Mouse (Mus musculus): ENCODE measurements around the gene Socs3.

Socs3 gene

GRCm38 (mm10) chr11:117969945-117970872, at the start of gene Socs3:
TSS of gene Socs3 (minus strand) at chr11:117970047.
- DNase-seq = peak; percentile 86

- no peak for DNase-seq
Measured at GRCm38 (mm10) chr11:118018328-118018727, 48.5 kb upstream of the Socs3 start.

GRCm38 (mm10) chr11:118015381-118016145, 45.7 kb upstream of the Socs3 start:
- no peak for DNase-seq

GRCm38 (mm10) chr11:118014391-118014995, 44.6 kb upstream of the Socs3 start:
- no peak for DNase-seq

- DNase-seq = no peak
Measured at GRCm38 (mm10) chr11:118013339-118013738, 43.5 kb upstream of the Socs3 start.

- DNase-seq = no peak
Measured at GRCm38 (mm10) chr11:118012595-118012994, 42.7 kb upstream of the Socs3 start.

- DNase-seq = no peak
Measured at GRCm38 (mm10) chr11:118009865-118010571, 40.2 kb upstream of the Socs3 start.

GRCm38 (mm10) chr11:118008843-118009242, 39.0 kb upstream of the Socs3 start:
- DNase-seq = no peak

GRCm38 (mm10) chr11:118008144-118008805, 38.4 kb upstream of the Socs3 start:
- no peak for DNase-seq

GRCm38 (mm10) chr11:118007460-118008143, 37.8 kb upstream of the Socs3 start:
- DNase-seq = no peak

- DNase-seq = peak; percentile 46
Measured at GRCm38 (mm10) chr11:118004217-118004616, 34.4 kb upstream of the Socs3 start.

- DNase-seq = peak; percentile 28
Measured at GRCm38 (mm10) chr11:118003718-118004117, 33.9 kb upstream of the Socs3 start.

- no peak for DNase-seq
Measured at GRCm38 (mm10) chr11:118003176-118003575, 33.3 kb upstream of the Socs3 start.

- no peak for DNase-seq
Measured at GRCm38 (mm10) chr11:118000565-118001215, 30.8 kb upstream of the Socs3 start.

GRCm38 (mm10) chr11:118000083-118000482, 30.2 kb upstream of the Socs3 start:
- no peak for DNase-seq

- no peak for DNase-seq
Measured at GRCm38 (mm10) chr11:117999260-117999934, 29.6 kb upstream of the Socs3 start.

GRCm38 (mm10) chr11:117998356-117998755, 28.5 kb upstream of the Socs3 start:
- DNase-seq = no peak

GRCm38 (mm10) chr11:117997085-117997484, 27.2 kb upstream of the Socs3 start:
- no peak for DNase-seq

GRCm38 (mm10) chr11:117996066-117996465, 26.2 kb upstream of the Socs3 start:
- no peak for DNase-seq

- DNase-seq = no peak
Measured at GRCm38 (mm10) chr11:117995661-117996060, 25.8 kb upstream of the Socs3 start.

Measured in kidney, adult 11 months (tissue).